14 mouse cellular contexts compared by ENCODE assay signal in the genomic region with DNA sequence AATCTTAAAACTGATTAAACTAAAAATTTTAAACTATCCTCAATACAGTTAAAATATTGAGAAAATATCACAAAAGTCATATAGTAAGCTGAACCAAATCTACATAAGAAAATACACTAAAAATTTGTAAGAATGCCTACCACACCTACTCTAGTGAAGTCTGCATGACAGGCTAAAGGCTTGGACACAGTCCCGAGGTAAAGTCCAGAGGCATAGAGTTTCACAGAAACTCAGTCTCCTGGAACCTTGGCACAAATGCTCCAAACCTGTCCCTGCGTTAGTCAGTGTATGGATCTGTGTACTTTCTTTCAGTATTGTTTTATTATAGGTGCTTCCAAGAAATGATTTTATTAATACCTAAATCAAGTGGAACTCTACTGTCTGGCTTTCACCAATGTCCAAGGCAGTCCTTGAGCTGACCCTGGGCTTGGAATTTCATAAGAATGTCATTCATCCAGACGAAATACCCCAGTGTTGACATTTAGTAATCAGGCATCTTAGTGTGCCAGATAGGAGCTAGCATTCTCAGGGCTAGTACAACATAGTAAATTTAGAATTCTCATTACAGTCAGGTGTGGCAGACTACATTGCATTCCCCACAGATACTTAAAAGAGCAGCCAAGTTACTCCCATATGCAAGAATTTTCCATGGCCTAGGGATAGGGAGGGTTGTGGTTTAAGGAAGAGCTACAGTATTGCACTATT.
"Had no signal": no experiment of that assay in that cellular context is flagged by ENCODE, and none has a peak within 500 bp of the region (broad histone marks: within the 10 kb centered on the region; RNA-seq: fewer than 3 reads in every experiment).

No protein-coding gene starts in this region.

- H3K4me3 ChIP-seq: layer of hippocampus, adult 2 months; limb, embryonic 12.5 days; liver, embryonic 15.5 days; midbrain, embryonic 10.5 days; neural tube, embryonic 12.5 days had no signal

- H3K36me3 ChIP-seq: limb, embryonic 12.5 days; liver, embryonic 15.5 days; midbrain, embryonic 10.5 days; neural tube, embryonic 12.5 days had no signal

- H3K4me1 ChIP-seq: limb, embryonic 12.5 days; liver, embryonic 15.5 days; midbrain, embryonic 10.5 days; neural tube, embryonic 12.5 days had no signal

- H3K4me2 ChIP-seq: limb, embryonic 12.5 days; liver, embryonic 15.5 days; lung, embryonic 14.5 days; neural tube, embryonic 12.5 days had no signal

- DNase-seq: liver; lung, embryonic 14.5 days; lung, postnatal 10 days; lung, postnatal 4 days; midbrain, embryonic 14.5 days; right cerebral cortex, postnatal 4 days; spleen, adult 18-20 months; thymus, adult 18-20 months; thymus, postnatal 14 days had no signal

- H3K9ac ChIP-seq: limb, embryonic 12.5 days; liver, embryonic 15.5 days; lung, embryonic 14.5 days; neural tube, embryonic 12.5 days had no signal

- H3K27ac ChIP-seq: layer of hippocampus, adult 2 months; limb, embryonic 12.5 days; liver, embryonic 15.5 days; midbrain, embryonic 10.5 days; neural tube, embryonic 12.5 days had no signal

- H3K27me3 ChIP-seq: limb, embryonic 12.5 days; liver, embryonic 15.5 days; neural tube, embryonic 12.5 days had no signal

- H3K9me3 ChIP-seq: limb, embryonic 12.5 days; liver, embryonic 15.5 days; midbrain, embryonic 10.5 days; neural tube, embryonic 12.5 days had no signal
